8 mouse cellular contexts compared by ENCODE assay signal in genomic region chr10:80399191-80399972, GRCm38 (mm10). TPM values are rescaled to one million over a fixed set of nuclear protein-coding genes. Genes with fewer than 3 reads are reported as not detected.
DNase-seq lines count a peak whose midpoint lies in the region; ATAC-seq and TF ChIP-seq lines count a peak whose summit lies in the region.

TSS of gene Mbd3 (minus strand) at chr10:80399550.

- DNase-seq in MN1 (ENCODE audit: low spot score): peak; percentile 99
- DNase-seq in cerebellum, adult 9-10 months: peak; percentile 100
- DNase-seq in hindbrain, embryonic 10.5 days (ENCODE audit: low spot score): peak; percentile 99
- DNase-seq in layer of hippocampus, adult 9-11 months: peak; percentile 100
- peak; percentile 100 for DNase-seq in lung, postnatal 0 days (ENCODE audit: low spot score)
- DNase-seq in ovary, postnatal 14 days (ENCODE audit: low spot score): peak; percentile 97
- DNase-seq in thymus, postnatal 14 days: peak; percentile 100

- under 1% methylated on average over 82 of the region's 82 CpGs for WGBS in hindbrain, embryonic 10.5 days
- WGBS in lung, postnatal 0 days: under 1% methylated on average over 63 of the region's 82 CpGs

- peak within 1 kb of the TSS; percentile 100 for H3K27ac ChIP-seq in hindbrain, embryonic 10.5 days
- H3K27ac ChIP-seq in lung, postnatal 0 days (ENCODE audit: low read length): peak within 1 kb of the TSS; percentile 98

- TF ChIP-seq EP300 in lung, postnatal 0 days (IDR thresholded peaks at IDR 0.05): no peak

- H3K9me3 ChIP-seq in hindbrain, embryonic 10.5 days: peaks cover 6% of the 10 kb centered on the region; the same call in 1 of the 2 replicates
- no peaks in the 10 kb centered on the region for H3K9me3 ChIP-seq in lung, postnatal 0 days (ENCODE audit: low read length)

- no peak for TF ChIP-seq CTCF in lung, postnatal 0 days (IDR thresholded peaks at IDR 0.05)

- peaks cover 44% of the 10 kb centered on the region for H3K4me1 ChIP-seq in hindbrain, embryonic 10.5 days (replicated peaks)
- H3K4me1 ChIP-seq in lung, postnatal 0 days (ENCODE audit: insufficient read depth, low read depth, low read length): peaks cover 12% of the 10 kb centered on the region

- H3K4me3 ChIP-seq in hindbrain, embryonic 10.5 days: peak within 1 kb of the TSS; percentile 88
- H3K4me3 ChIP-seq in lung, postnatal 0 days (ENCODE audit: low read depth, low read length): peak within 1 kb of the TSS; percentile 86

- ATAC-seq in frontal cortex, adult (ENCODE audit: low TSS enrichment): peak; percentile 85
- peak; percentile 95 for ATAC-seq in lung, postnatal 0 days

- H3K36me3 ChIP-seq in hindbrain, embryonic 10.5 days: peaks cover 66% of the 10 kb centered on the region
- H3K36me3 ChIP-seq in lung, postnatal 0 days (ENCODE audit: insufficient read depth, low read length): peaks cover 24% of the 10 kb centered on the region; the same call in 1 of the 2 replicates

- no peaks in the 10 kb centered on the region for H3K27me3 ChIP-seq in hindbrain, embryonic 10.5 days (ENCODE audit: insufficient read depth, poor library complexity, severe bottlenecking)
- H3K27me3 ChIP-seq in lung, postnatal 0 days (replicated peaks; ENCODE audit: insufficient read depth, low read length): no peaks in the 10 kb centered on the region

- H3K9ac ChIP-seq in lung, postnatal 0 days (replicated peaks; ENCODE audit: low read depth): peak within 1 kb of the TSS; percentile 87

- H3K4me2 ChIP-seq in lung, postnatal 0 days (replicated peaks; ENCODE audit: low read depth, low read length): peak within 1 kb of the TSS; percentile 73

RNA-seq across cellular contexts. Expression of gene Mbd3, which starts in this region (rescaled TPM):
- 341 and 365 TPM in 2 replicates for polyA plus RNA-seq in hindbrain, embryonic 10.5 days (2016; fragmentation: Nextera tagmentation; extraction: Ambion mirVana)
- 90.6 and 90.7 TPM in 2 replicates for polyA plus RNA-seq in lung, postnatal 0 days (2015; fragmentation: Nextera tagmentation; extraction: Ambion mirVana)

Comparison
In these comparisons a context has a peak if more than half of its experiments do, and no peak if none do; other contexts are left out.
1. Peak in every context shown above with its lines: DNase-seq, ATAC-seq, H3K4me3 ChIP-seq and H3K27ac ChIP-seq.